Mouse (Mus musculus) embryonic fibroblast, embryonic 13.5 days (primary cell): ENCODE data around the gene Socs3. TPM values are rescaled to one million over a fixed set of nuclear protein-coding genes. Genes with fewer than 3 reads are reported as not detected.

ENCODE experiments used
- H3K27ac ChIP-seq: 2 replicates; pipeline ENCODE4 v1.5.1; 2012; ENCODE audit warnings: low read length, control low read depth, inconsistent platforms; ENCODE audit not compliant: insufficient read depth
- H3K4me1 ChIP-seq: 2 replicates; pipeline ENCODE4 v1.6.1; 2011; ENCODE audit warnings: low read length; ENCODE audit not compliant: control insufficient read depth, insufficient read depth
- H3K4me3 ChIP-seq: 2 replicates; pipeline ENCODE4 v1.5.1; 2011; ENCODE audit warnings: mild to moderate bottlenecking, control low read depth, low read length; ENCODE audit not compliant: insufficient read depth
- CTCF ChIP-seq: IDR thresholded peaks from 2 replicates; pipeline ENCODE4 v1.5.1; 2011; ENCODE audit warnings: mild to moderate bottlenecking, control low read depth, low read length, moderate library complexity, borderline replicate concordance; ENCODE audit not compliant: insufficient read depth
- POLR2A ChIP-seq: IDR thresholded peaks from 2 replicates; pipeline ENCODE4 v1.6.1; 2011; ENCODE audit warnings: low read depth, mild to moderate bottlenecking, control low read depth, low read length, moderate library complexity
- polyA plus RNA-seq: library from polyadenylated mRNA; stranded (reverse); fragments of >200 nt; gene quantifications from 2 replicates; pipeline ENCODE4 v1.2.4, GENCODE M21; 2011; ENCODE audit warnings: low read depth; ENCODE audit not compliant: missing spikeins, insufficient read length

Gene Socs3
- polyA plus RNA-seq, 1 experiment, result 31.9 TPM

DNA sequence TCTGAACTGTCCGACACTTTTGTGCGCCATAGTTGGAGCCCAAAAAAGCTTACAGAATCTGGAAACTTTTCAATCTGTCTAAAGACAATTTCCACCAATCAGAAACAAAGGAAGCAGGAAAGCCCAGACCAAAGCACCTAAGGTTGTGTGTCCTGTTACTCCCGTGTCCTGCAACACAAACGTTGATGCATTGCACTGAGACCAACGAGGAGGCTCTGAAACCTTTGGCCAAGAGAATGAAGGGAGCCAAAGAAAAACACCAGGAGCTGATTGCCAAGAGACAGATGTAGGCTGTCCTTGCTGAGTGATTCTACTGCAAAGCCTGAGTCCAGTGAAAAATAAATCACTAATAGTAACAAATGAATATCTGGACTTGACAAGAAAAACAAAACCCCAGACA, 3.7 kb upstream of the Socs3 start:
- Histone ChIP-seq H3K4me3 (no peak overlapping the region), H3K27ac (no peak overlapping the region), H3K4me1 (peaks cover 2% of the 10 kb centered on the region; the same call in 1 of the 2 replicates)
- TF ChIP-seq POLR2A, result no peak
- no peak for TF ChIP-seq CTCF

DNA sequence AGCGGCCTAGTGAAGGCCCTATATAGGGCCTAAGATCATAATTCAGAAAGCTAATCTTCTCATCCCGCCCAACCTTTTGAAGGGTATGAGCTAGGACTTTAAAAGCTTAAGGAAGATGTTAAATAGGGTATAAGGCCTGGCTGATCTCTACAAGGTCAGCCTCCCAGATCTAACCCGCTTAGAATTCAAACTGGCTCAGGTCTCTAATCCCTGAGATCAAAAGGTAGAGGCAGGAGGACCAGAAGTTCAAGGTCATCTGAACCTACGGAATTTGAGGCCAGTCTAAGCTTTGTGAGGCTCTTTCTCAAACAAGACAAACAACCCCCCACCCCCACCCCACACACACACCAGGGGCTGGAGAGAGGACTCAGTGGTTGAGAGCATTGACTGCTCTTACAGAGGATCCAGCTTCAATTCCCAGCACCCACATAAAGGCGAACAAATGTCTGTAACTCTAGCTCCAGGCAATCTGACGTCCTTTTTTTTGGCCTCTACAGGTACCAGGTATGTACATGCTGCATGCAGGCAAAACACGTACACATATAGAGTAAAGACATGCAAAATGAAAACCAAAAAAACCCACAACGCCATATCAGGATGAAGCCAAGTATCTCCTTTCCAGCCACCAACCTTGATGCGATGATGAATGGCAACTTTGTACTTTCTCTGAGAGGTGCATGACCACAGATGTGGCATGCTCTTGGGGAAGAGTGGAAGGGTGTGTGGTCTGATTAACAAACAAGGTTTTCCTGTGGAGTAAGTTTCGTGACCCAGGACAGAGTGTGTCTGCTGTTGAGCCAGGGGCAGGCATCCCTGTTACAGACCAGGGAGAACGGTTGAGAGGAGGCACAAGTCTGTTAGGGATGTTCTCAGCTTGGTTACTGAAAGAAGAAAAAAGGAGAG, 3.1 kb upstream of the Socs3 start:
- TF ChIP-seq CTCF (no peak), POLR2A (no peak)
- H3K4me1 ChIP-seq, result peaks cover 2% of the 10 kb centered on the region; the same call in 1 of the 2 replicates
- H3K4me3 ChIP-seq, result no peak overlapping the region
- no peak overlapping the region for H3K27ac ChIP-seq

DNA sequence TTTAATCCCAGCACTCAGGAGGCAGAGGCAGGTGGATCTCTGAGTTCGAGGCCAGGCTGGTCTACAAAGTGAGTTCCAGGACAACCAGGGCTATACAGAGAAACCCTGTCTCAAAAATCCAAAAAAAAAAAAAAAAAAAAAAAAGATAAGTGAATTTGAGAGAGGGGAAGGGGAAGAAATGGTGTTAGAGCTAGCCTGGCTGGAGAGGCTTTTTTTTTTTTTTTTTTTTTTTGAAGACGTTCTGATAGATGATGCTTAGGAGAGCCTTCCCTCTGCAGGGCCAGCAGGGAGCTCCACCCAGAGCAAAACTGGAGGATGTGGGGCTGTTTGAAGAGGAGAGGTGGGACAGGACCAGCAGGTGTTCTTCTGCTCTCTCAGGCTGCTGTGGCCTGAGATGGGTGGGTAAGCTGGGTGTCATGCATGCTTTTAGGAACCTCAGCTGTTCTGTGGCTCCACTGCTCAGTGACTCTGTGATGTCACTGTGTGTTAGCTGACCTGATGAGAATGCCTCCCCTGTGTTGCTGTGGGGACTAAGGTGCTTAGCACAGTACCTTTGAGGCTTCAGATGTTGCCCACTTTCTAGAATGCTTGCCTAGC, 1.9 kb upstream of the Socs3 start:
- peaks cover 2% of the 10 kb centered on the region; the same call in 1 of the 2 replicates for H3K4me1 ChIP-seq
- no peak overlapping the region for H3K27ac ChIP-seq
- no peak for TF ChIP-seq CTCF
- no peak for TF ChIP-seq POLR2A
- no peak overlapping the region for H3K4me3 ChIP-seq

- no peak overlapping the region for H3K27ac ChIP-seq
- H3K4me1 ChIP-seq, result peaks cover 2% of the 10 kb centered on the region; the same call in 1 of the 2 replicates
- TF ChIP-seq POLR2A (no peak), CTCF (no peak)
- no peak overlapping the region for H3K4me3 ChIP-seq
Observed at GRCm38 (mm10) chr11:117971100-117971499, 1.3 kb upstream of the Socs3 start.

- Histone ChIP-seq H3K27ac (peak overlapping the region; percentile 91), H3K4me3 (peak overlapping the region; percentile 79), H3K4me1 (peaks cover 14% of the 10 kb centered on the region)
- TF ChIP-seq CTCF, result no peak
- peak; percentile 95 for TF ChIP-seq POLR2A
Observed at GRCm38 (mm10) chr11:117969100-117969944, 525 bp downstream of the Socs3 start.

- H3K4me1 ChIP-seq, result peaks cover 18% of the 10 kb centered on the region
- peak overlapping the region; percentile 79 for H3K4me3 ChIP-seq
- TF ChIP-seq CTCF, result no peak
- no peak for TF ChIP-seq POLR2A
- peak overlapping the region; percentile 91 for H3K27ac ChIP-seq
Observed at GRCm38 (mm10) chr11:117968716-117969099, 1.1 kb downstream of the Socs3 start.

DNA sequence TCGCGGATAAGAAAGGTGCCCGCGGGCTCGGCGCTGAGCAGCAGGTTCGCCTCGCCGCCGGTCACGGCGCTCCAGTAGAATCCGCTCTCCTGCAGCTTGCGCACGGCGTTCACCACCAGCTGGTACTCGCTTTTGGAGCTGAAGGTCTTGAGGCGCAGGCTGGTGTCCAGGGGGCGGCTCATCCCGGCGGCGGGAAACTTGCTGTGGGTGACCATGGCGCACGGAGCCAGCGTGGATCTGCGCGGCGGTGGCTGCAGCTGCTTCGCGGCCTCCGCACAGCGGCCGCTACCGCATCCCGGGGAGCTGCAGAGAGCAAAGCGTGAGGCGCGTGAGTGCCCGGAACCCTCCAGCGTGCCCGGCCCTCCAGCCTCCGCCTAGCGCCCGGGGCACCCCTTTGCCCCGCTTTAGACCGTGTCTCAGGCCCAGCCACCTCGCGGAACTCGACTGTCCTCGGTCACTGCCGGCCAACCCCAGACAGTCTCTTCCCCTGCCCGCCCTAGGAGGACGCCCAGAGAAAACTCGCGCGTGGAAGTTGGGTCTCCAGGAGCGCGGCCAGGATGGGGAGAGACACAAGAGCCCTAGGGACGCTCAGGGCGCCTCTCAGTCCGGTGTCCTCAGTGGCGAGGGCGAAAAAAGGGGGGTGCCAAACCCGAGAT, 1.7 kb downstream of the Socs3 start:
- TF ChIP-seq CTCF, result no peak
- TF ChIP-seq POLR2A, result 0 out of 2 replicates have a peak, but pooled peaks have one; percentile 27
- peak overlapping the region; percentile 79 for H3K4me3 ChIP-seq
- peak overlapping the region; percentile 91 for H3K27ac ChIP-seq
- peaks cover 18% of the 10 kb centered on the region for H3K4me1 ChIP-seq

DNA sequence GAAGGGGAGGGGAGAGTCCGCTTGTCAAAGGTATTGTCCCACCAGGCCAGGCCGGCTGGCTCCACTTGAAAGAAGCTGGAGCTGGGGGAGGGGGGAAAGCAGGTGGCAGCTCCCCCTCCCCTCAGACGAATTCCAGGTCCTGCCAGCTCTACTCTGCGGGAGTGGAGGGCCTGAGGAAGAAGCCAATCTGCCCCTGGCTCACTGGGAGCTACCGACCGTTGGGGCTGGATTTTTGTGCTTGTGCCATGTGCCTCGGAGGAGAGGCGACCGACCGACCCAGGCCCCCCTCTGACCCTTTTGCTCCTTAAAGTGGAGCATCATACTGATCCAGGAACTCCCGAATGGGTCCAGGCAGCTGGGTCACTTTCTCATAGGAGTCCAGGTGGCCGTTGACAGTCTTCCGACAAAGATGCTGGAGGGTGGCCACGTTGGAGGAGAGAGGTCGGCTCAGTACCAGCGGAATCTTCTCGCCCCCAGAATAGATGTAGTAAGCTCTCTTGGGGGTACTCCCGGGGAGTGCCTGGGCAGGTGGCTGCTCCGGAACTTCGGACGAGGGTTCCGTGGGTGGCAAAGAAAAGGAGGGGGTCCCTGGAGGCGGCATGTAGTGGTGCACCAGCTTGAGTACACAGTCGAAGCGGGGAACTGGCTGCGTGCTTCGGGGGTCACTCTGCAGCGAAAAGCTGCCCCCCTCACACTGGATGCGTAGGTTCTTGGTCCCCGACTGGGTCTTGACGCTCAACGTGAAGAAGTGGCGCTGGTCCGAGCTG, 2.4 kb downstream of the Socs3 start:
- no peak for TF ChIP-seq CTCF
- no peak; the same call in 1 of the 2 replicates for TF ChIP-seq POLR2A
- Histone ChIP-seq H3K4me3 (peak overlapping the region; percentile 79), H3K4me1 (peaks cover 24% of the 10 kb centered on the region), H3K27ac (no peak overlapping the region)
